Mouse (Mus musculus) common myeloid progenitor, adult 5-6 weeks (primary cell): ENCODE measurements around the gene Coq6. TPM values are rescaled to one million over a fixed set of nuclear protein-coding genes. Genes with fewer than 3 reads are reported as not detected.
A peak's percentile ranks its signal among the peaks of the same experiment; 100 is the strongest.
"Not testable (repeated sequence)": the region's sequence is repeated elsewhere in the genome, so short reads cannot be mapped to it uniquely, and the experiment has no call there.

Experiments
- ATAC-seq: replicated peaks from 2 replicates; pipeline ENCODE4 v1.8.0; 2016; ENCODE audit warnings: low read depth, mild to moderate bottlenecking, moderate TSS enrichment, inconsistent platforms; ENCODE audit not compliant: poor library complexity, severe bottlenecking
- total RNA-seq: library from RNA; stranded (forward); fragments of 200-1000, 187-1606 nt; gene quantifications from 2 replicates; pipeline ENCODE4 v1.2.3, GENCODE M21; 2017

Coq6 gene
- total RNA-seq: 12.7 and 17.5 TPM in 2 replicates

GRCm38 (mm10) chr12:84361555-84362489, at the start of gene Coq6, which contains the start of gene Fam161b:
Gene Coq6 (plus strand): TSS chr12:84361657.
Gene Fam161b (minus strand): TSS chr12:84361833.
- peak; percentile 93 for ATAC-seq

- ATAC-seq: no peak
Measured at GRCm38 (mm10) chr12:84316006-84316405, 45.5 kb upstream of the Coq6 start.

GRCm38 (mm10) chr12:84316721-84317621, 44.5 kb upstream of the Coq6 start, which contains the start of gene Zfp410:
Gene Zfp410 (plus strand): TSS chr12:84316852.
- peak; percentile 91 for ATAC-seq

GRCm38 (mm10) chr12:84327111-84327512, 34.3 kb upstream of the Coq6 start:
- ATAC-seq: no peak

GRCm38 (mm10) chr12:84336963-84337625, 24.4 kb upstream of the Coq6 start:
- peak; percentile 93 for ATAC-seq

GRCm38 (mm10) chr12:84347192-84347591, 14.3 kb upstream of the Coq6 start:
- peak; percentile 87 for ATAC-seq

GRCm38 (mm10) chr12:84358699-84359098, 2.8 kb upstream of the Coq6 start:
- not testable (repeated sequence) for ATAC-seq

GRCm38 (mm10) chr12:84362872-84363271, 1.4 kb downstream of the Coq6 start:
- no peak for ATAC-seq

- ATAC-seq: no peak
Measured at GRCm38 (mm10) chr12:84364291-84364690, 2.8 kb downstream of the Coq6 start.

GRCm38 (mm10) chr12:84365137-84365536, 3.7 kb downstream of the Coq6 start:
- ATAC-seq: no peak

GRCm38 (mm10) chr12:84366971-84367370, 5.5 kb downstream of the Coq6 start:
- ATAC-seq: no peak

- no peak for ATAC-seq
Measured at GRCm38 (mm10) chr12:84371647-84372046, 10.2 kb downstream of the Coq6 start.

- ATAC-seq: no peak
Measured at GRCm38 (mm10) chr12:84373831-84374481, 12.5 kb downstream of the Coq6 start.

- no peak for ATAC-seq
Measured at GRCm38 (mm10) chr12:84382369-84382768, 20.9 kb downstream of the Coq6 start.

GRCm38 (mm10) chr12:84384644-84385081, 23.2 kb downstream of the Coq6 start:
- peak; percentile 55 for ATAC-seq

- ATAC-seq: no peak
Measured at GRCm38 (mm10) chr12:84385408-84385807, 24.0 kb downstream of the Coq6 start.

- no peak for ATAC-seq
Measured at GRCm38 (mm10) chr12:84388097-84388496, 26.6 kb downstream of the Coq6 start.

GRCm38 (mm10) chr12:84388774-84389400, 27.4 kb downstream of the Coq6 start:
- ATAC-seq: peak; percentile 71

- no peak for ATAC-seq
Measured at GRCm38 (mm10) chr12:84390336-84390735, 28.9 kb downstream of the Coq6 start.
